Mouse (Mus musculus) layer of hippocampus, adult 2 months (tissue): Measurements from ENCODE around the gene Dner. TPM values are rescaled to one million over a fixed set of nuclear protein-coding genes. Genes with fewer than 3 reads are reported as not detected.

Experiments used
- DNase-seq, 2 experiments: peaks; one replicate each; pipeline ENCODE4 v3.0.0; 2022; ENCODE audit warnings: low spot score in 2 of 2
- H3K27ac ChIP-seq: fragments of 200-600 bp; 2 replicates; pipeline ENCODE4 v1.8.1; 2022
- H3K4me3 ChIP-seq: fragments of 200-600 bp; 2 replicates; pipeline ENCODE4 v1.8.1; 2022; ENCODE audit warnings: mild to moderate bottlenecking
- CTCF ChIP-seq: fragments of 200-600 bp; conservative IDR thresholded peaks from 2 replicates; pipeline ENCODE4 v1.8.1; 2022; ENCODE audit warnings: antibody characterized with exemption, mild to moderate bottlenecking, moderate library complexity
- total RNA-seq, 2 experiments: library from RNA; stranded (reverse); gene quantifications; 2 replicates each; pipeline ENCODE4 v1.2.3; 2021

Dner gene
- total RNA-seq, 2 experiments from 2014 or later: 112 to 113 TPM

DNA sequence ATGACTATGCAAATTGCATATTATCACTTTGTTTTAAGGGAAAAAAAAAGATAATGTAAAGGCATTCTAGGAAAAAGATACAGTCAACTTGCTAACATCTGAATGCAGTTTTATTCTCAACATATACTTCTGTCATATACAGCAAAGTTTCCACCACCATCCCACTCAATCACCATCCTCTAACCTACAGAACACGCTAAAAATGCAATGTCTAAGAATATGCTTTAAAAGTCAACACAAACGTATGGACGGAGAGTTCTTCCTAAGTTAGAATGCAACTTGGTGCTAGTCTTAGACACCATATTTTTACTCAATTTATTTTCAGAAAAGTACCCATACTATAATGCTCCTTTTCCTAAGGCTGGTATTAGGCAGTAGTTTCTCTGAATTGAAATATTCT lies 144.0 kb downstream of the Dner start:
- no peak for DNase-seq
- H3K4me3 ChIP-seq: no peak overlapping the region
- TF ChIP-seq CTCF: no peak
- H3K27ac ChIP-seq: no peak overlapping the region

DNA sequence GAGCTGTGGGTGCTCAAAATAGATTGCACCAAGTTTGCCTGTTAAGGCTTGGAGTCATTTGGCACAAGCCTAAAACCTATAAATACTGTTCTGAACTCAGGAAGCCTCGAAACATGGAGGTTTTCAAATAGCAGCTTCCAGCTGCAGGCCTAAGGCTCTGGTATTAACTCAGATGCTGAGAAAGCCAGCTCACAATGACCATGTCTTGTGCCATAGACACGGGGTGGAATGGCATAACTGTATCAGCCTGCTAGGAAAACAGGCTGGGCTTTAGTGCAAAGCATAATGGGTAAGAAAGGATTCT lies 146.0 kb downstream of the Dner start:
- Histone ChIP-seq H3K4me3 (no peak overlapping the region), H3K27ac (no peak overlapping the region)
- DNase-seq: no peak
- TF ChIP-seq CTCF: no peak

DNA sequence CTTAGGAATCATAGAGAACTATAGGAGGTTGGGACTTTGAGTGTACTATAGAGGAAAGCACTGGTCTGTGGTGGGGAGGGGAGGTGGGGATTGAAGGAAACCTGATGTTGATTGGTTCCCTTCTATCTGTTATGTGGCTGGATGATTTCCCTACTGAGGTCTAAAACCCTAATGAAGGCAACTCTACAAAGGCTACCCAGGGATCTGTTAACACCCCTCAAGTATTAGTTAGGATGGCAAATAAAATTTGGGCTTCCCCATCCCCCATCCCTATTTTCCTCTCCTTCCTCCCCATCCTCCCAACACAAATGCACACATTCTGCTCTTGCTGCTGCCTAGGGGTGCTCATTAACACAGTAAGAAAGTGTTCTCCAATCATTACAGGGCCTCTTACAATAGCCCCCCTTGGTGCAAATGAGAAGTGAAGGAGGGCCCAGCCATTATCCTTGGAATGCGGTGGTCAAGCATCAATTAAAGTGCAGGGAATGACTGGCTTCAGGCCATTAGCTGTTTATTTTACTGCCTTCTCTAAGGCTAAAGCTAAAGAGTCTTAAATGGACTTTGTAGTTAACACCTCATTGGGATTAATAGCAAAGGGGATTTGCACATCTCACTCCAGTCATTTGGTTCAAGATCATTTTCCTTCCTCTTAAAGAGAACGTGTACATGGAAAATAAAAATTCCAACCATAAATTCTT lies 146.5 kb downstream of the Dner start:
- Histone ChIP-seq H3K4me3 (no peak overlapping the region), H3K27ac (no peak overlapping the region)
- DNase-seq: no peak
- TF ChIP-seq CTCF: no peak

- peak in 1 of 2 experiments; percentile 6 for DNase-seq
- no peak for TF ChIP-seq CTCF
These were observed 160.0 kb downstream of the Dner start for GRCm38 (mm10) chr1:84536069-84536468.

DNA sequence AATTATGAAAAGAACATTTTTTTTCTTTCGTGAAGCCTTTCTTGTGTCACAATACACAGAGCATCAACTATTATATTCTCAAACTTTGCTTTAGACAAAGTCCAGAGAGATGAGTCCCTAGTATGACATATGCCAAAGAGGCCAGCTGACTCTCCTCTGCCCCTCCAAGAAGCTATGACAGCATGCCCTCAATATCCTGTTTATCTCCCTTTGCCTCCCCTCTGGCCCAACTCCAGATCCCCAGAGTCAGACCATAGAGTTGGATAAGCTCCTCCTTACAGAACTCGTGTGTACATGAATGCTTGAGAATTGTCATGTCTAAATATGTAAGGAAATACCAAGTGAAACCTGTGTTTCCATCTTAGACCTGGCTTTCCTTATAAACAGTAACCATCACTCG lies 170.5 kb downstream of the Dner start:
- Histone ChIP-seq H3K27ac (no peak overlapping the region), H3K4me3 (no peak overlapping the region)
- DNase-seq: no peak
- TF ChIP-seq CTCF: no peak

More at GRCm38 (mm10) chr1:84536069-84536468, 160.0 kb downstream of the Dner start:
- Histone ChIP-seq H3K4me3 (no peak overlapping the region), H3K27ac (peak overlapping the region; percentile 65; the same call in 1 of the 2 replicates)

- Histone ChIP-seq H3K27ac (no peak overlapping the region), H3K4me3 (no peak overlapping the region)
- TF ChIP-seq CTCF: no peak
- DNase-seq: no peak
These were observed 171.6 kb downstream of the Dner start for GRCm38 (mm10) chr1:84524413-84524812.

DNA sequence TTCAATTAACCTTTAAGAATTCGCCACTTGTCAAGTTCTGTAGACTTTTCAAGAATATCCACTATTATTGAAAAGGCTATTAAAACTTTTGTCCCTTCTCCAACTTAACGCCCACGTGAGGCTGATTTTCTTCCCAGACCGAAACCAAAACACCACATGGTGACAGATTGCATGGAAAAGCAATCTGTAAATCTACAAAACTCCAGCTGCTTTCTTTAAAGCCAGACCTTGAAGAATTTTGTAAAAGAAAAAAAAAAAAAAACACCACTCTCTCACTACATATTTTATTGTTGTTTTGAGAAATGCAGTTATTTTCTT lies 173.1 kb downstream of the Dner start:
- H3K4me3 ChIP-seq: no peak overlapping the region
- H3K27ac ChIP-seq: no peak overlapping the region
- DNase-seq: peak; percentile 55 to 64
- no peak for TF ChIP-seq CTCF

GRCm38 (mm10) chr1:84522256-84522962 lies 173.6 kb downstream of the Dner start:
- H3K4me3 ChIP-seq: no peak overlapping the region
- H3K27ac ChIP-seq: no peak overlapping the region
- peak in 1 of 2 experiments; percentile 5 for DNase-seq
- TF ChIP-seq CTCF: no peak

DNA sequence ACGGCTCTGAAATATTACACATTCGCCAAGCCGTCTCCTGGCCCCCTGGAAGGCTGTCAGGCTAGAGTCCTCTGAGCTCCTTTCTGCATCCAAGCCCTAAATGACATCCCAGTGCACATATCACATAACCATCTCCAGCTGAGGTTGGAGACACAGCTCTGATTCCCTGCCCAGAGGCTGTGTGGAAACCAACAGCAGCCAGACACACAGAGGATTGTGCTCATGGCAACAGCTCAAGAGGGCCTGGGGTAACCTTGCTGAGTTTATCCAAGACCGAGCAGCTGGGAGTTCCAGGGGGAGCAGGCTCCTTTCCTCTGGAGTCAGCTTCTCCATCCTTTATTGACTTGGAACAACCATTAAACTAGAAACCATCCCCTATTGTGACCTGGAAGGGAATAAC lies 177.7 kb downstream of the Dner start:
- no peak for DNase-seq
- no peak overlapping the region for H3K27ac ChIP-seq
- no peak overlapping the region for H3K4me3 ChIP-seq
- TF ChIP-seq CTCF: no peak

DNA sequence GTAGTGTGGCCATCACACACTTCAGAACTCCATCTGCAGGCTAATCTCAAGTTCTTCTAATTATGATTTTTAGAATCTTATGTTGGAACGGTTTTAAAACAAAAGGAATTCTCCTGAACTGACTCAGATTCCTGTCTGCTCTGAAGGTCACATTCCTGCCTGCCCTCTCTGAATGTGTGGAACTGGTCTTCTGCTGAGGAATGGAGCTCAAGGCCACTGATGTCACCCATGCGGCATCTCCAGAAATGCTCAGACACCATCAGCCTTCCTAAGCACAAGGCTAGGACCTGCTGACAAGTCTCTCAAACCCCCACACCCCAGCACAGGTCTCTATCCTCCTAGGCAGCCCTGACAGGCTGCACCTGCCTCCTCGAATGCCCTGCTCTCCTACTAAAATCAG lies 182.8 kb downstream of the Dner start:
- Histone ChIP-seq H3K27ac (no peak overlapping the region), H3K4me3 (no peak overlapping the region)
- TF ChIP-seq CTCF: no peak
- no peak for DNase-seq

GRCm38 (mm10) chr1:84508510-84508909 lies 187.5 kb downstream of the Dner start:
- no peak for DNase-seq
- Histone ChIP-seq H3K27ac (no peak overlapping the region), H3K4me3 (no peak overlapping the region)
- no peak for TF ChIP-seq CTCF

GRCm38 (mm10) chr1:84507568-84507967 lies 188.5 kb downstream of the Dner start:
- no peak for TF ChIP-seq CTCF
- DNase-seq: no peak
- H3K27ac ChIP-seq: no peak overlapping the region
- H3K4me3 ChIP-seq: no peak overlapping the region

DNA sequence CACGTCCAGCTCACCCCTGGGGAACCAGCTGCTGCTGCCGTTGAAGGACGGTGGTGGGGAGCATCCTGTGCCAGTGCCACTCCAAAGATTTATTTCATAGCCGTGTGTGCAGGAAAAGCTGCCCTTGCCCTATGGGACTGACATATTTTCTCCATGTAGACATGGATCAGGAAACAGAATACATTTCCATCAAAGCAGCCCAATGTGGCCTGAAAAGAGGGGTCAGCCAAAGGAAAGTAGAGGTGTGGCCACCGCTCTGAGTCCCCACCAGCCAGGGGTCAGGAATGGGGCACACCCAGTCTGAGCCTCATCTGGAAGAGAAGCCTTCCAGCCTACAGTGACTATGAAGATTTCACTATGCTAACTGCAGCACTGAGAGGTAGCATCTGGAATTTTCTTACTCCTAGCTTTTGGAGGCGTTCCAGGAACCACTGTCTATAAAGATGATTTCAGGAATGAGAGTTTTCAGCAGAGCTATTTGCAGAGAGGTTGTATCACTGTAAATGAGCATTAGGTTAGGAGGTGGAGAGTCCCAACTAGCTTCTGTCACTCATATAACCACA lies 189.0 kb downstream of the Dner start:
- Histone ChIP-seq H3K27ac (no peak overlapping the region), H3K4me3 (no peak overlapping the region)
- no peak for TF ChIP-seq CTCF
- DNase-seq: no peak

DNA sequence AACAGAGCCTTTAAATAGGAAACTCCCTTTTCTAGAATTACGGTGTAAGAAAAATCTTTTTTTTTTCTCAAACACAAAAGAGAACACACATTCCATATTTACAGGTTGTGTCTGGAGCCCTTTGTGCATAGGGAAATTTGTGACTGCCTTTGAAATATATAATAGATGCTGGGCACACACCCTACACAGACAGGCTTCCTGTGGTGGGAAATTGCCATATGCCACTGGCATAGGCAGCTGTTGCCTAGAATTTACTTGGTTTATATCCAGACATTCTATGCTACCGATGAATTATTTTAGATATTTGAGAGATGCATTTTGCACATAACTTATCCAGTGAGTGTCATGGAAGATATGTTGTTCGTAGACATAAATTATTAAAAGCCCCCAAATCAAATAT lies 195.3 kb downstream of the Dner start:
- TF ChIP-seq CTCF: no peak
- Histone ChIP-seq H3K4me3 (no peak overlapping the region), H3K27ac (no peak overlapping the region)
- DNase-seq: peak in 1 of 2 experiments; percentile 34
